Mouse (Mus musculus): ENCODE measurements around the gene Cd160. TPM values are rescaled to one million over a fixed set of nuclear protein-coding genes. Genes with fewer than 3 reads are reported as not detected.

The Cd160 gene
- polyA plus RNA-seq, 1 experiment from 2014 or later, result 0.08 TPM

DNA sequence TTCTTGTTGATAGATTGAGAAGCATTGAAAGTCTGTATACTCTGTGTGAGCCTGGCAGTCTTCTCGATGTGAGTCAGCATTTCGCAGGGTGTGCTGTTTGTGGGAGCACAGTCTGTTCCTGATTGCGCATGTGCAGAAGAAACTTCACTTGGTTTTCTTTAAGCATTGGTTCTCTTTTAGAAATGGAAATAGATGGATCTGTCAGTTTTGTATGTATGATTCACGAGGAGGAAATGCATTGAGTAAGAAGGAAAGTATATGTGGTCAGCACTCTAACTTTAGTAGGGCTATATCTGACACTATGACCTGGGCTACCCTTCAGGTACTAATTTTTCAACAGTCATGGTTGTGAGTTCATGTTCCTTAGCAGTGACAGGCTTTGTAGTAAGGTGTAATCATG lies 69.5 kb downstream of the Cd160 start:
- WGBS, result 98% methylated on average over 4 of the region's 4 CpGs
- ATAC-seq (ENCODE audit: low FRiP score, low TSS enrichment), result no peak
- H3K9me3 ChIP-seq (ENCODE audit: control insufficient read depth, low read length), result no peaks in the 10 kb centered on the region
- H3K4me3 ChIP-seq (ENCODE audit: low read length), result no peak overlapping the region
- peaks cover 5% of the 10 kb centered on the region; the same call in 1 of the 2 replicates for H3K36me3 ChIP-seq (ENCODE audit: control insufficient read depth, insufficient read depth, low read length)
- H3K4me1 ChIP-seq (ENCODE audit: control insufficient read depth, insufficient read depth, low read length), result no peaks in the 10 kb centered on the region
- H3K27ac ChIP-seq (ENCODE audit: low read depth, low read length), result no peak overlapping the region
- no peak overlapping the region for H3K4me2 ChIP-seq (replicated peaks; ENCODE audit: low read depth, low read length)
- H3K27me3 ChIP-seq (ENCODE audit: control insufficient read depth, insufficient read depth, low read length), result no peaks in the 10 kb centered on the region
- no peak overlapping the region for H3K9ac ChIP-seq (ENCODE audit: low read depth, low read length)

DNA sequence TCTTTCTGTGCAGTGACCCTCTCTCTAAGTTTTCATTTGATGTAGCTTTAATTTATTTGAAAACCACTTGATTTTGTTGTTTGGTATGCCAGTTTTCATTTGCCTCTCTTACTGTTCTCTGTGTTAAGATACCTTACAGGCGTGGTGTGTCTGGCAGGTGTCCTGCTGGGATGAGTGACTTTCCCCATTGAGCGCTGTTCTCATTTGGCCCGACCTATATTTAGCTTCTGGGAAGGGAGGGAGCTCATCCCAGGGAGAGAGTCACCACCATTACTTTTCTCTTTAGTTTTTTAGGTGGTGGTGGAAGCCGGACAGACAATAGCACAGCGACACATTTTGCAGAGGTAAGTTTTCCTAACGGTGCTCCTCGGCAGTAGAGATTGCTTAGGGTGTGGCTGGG lies 71.5 kb downstream of the Cd160 start:
- Histone ChIP-seq H3K4me1 (ENCODE audit: control insufficient read depth, insufficient read depth, low read length) (no peaks in the 10 kb centered on the region), H3K27me3 (ENCODE audit: control insufficient read depth, insufficient read depth, low read length) (no peaks in the 10 kb centered on the region), H3K9me3 (ENCODE audit: control insufficient read depth, low read length) (no peaks in the 10 kb centered on the region), H3K4me2 (replicated peaks; ENCODE audit: low read depth, low read length) (no peak overlapping the region), H3K9ac (ENCODE audit: low read depth, low read length) (no peak overlapping the region), H3K36me3 (ENCODE audit: control insufficient read depth, insufficient read depth, low read length) (peaks cover 5% of the 10 kb centered on the region; the same call in 1 of the 2 replicates), H3K27ac (ENCODE audit: low read depth, low read length) (no peak overlapping the region), H3K4me3 (ENCODE audit: low read length) (no peak overlapping the region)
- no peak for ATAC-seq (ENCODE audit: low FRiP score, low TSS enrichment)
- WGBS, result 84% methylated on average over 7 of the region's 7 CpGs

DNA sequence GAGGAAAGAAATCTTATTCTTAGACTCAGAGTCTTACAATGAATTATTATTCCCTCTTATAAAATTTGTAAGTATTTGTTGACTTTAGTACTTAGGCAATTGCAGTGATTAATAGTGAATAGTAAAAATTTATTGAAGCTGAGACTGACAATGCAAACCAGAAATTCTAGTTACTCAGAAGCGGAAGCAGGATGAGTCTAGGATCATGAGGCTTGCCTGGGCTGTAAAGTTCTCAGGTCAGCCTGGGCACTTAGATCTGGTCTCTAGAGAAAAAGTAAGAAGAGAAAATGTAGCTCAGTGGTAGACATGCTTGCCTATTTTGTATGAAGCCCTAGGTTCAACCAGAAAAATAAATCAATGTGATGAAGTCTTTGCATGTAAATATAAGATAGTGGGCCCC lies 73.2 kb downstream of the Cd160 start:
- no peak overlapping the region for H3K4me3 ChIP-seq (ENCODE audit: low read length)
- 80% methylated on average over 1 of the region's 1 CpGs for WGBS
- H3K9me3 ChIP-seq (ENCODE audit: control insufficient read depth, low read length), result no peaks in the 10 kb centered on the region
- no peaks in the 10 kb centered on the region for H3K27me3 ChIP-seq (ENCODE audit: control insufficient read depth, insufficient read depth, low read length)
- peaks cover 5% of the 10 kb centered on the region; the same call in 1 of the 2 replicates for H3K36me3 ChIP-seq (ENCODE audit: control insufficient read depth, insufficient read depth, low read length)
- no peak for ATAC-seq (ENCODE audit: low FRiP score, low TSS enrichment)
- no peak overlapping the region for H3K4me2 ChIP-seq (replicated peaks; ENCODE audit: low read depth, low read length)
- no peak overlapping the region for H3K27ac ChIP-seq (ENCODE audit: low read depth, low read length)
- no peaks in the 10 kb centered on the region for H3K4me1 ChIP-seq (ENCODE audit: control insufficient read depth, insufficient read depth, low read length)
- H3K9ac ChIP-seq (ENCODE audit: low read depth, low read length), result no peak overlapping the region

Other genes with a start within 250 kb of the Cd160 start
- gene Polr3gl, start 235.2 kb downstream of the Cd160 start, polyA plus RNA-seq (2014; fragmentation: Nextera tagmentation; extraction: Ambion mirVana), result 18.0 and 22.3 TPM in 2 replicates
- gene Ankrd34a, start 232.7 kb downstream of the Cd160 start, polyA plus RNA-seq (2014; fragmentation: Nextera tagmentation; extraction: Ambion mirVana), result 1.8 and 2.4 TPM in 2 replicates
- 5.8 and 7.0 TPM in 2 replicates for gene Lix1l, start 228.2 kb downstream of the Cd160 start, polyA plus RNA-seq (2014; fragmentation: Nextera tagmentation; extraction: Ambion mirVana)
- 167 and 236 TPM in 2 replicates for gene Rbm8a, start 199.4 kb downstream of the Cd160 start, polyA plus RNA-seq (2014; fragmentation: Nextera tagmentation; extraction: Ambion mirVana)
- 55.8 and 59.6 TPM in 2 replicates for gene Pex11b, start 194.0 kb downstream of the Cd160 start, polyA plus RNA-seq (2014; fragmentation: Nextera tagmentation; extraction: Ambion mirVana)
- not detected in 2 replicates for gene Gm42957, start 193.9 kb downstream of the Cd160 start, polyA plus RNA-seq (2014; fragmentation: Nextera tagmentation; extraction: Ambion mirVana)
- gene Itga10, start 183.8 kb downstream of the Cd160 start, polyA plus RNA-seq (2014; fragmentation: Nextera tagmentation; extraction: Ambion mirVana), result 0.73 and 1.1 TPM in 2 replicates
- gene Ankrd35, start 159.2 kb downstream of the Cd160 start, polyA plus RNA-seq (2014; fragmentation: Nextera tagmentation; extraction: Ambion mirVana), result 0.33 and 0.37 TPM in 2 replicates
- 36.5 and 55.7 TPM in 2 replicates for gene Pias3, start 133.0 kb downstream of the Cd160 start, polyA plus RNA-seq (2014; fragmentation: Nextera tagmentation; extraction: Ambion mirVana)
- 10.4 and 10.8 TPM in 2 replicates for gene Nudt17, start 120.8 kb downstream of the Cd160 start, polyA plus RNA-seq (2014; fragmentation: Nextera tagmentation; extraction: Ambion mirVana)
- gene Polr3c, start 101.7 kb downstream of the Cd160 start, polyA plus RNA-seq (2014; fragmentation: Nextera tagmentation; extraction: Ambion mirVana), result 30.3 and 38.5 TPM in 2 replicates
- gene Rnf115, start 101.7 kb downstream of the Cd160 start, polyA plus RNA-seq (2014; fragmentation: Nextera tagmentation; extraction: Ambion mirVana), result 49.6 and 72.1 TPM in 2 replicates
- 36.0 and 63.3 TPM in 2 replicates for gene Pdzk1, start 67 bp downstream of the Cd160 start, polyA plus RNA-seq (2014; fragmentation: Nextera tagmentation; extraction: Ambion mirVana)
- gene Gja5, start 75.3 kb upstream of the Cd160 start, polyA plus RNA-seq (2014; fragmentation: Nextera tagmentation; extraction: Ambion mirVana), result 5.6 TPM in 2 replicates
- 47.3 and 50.9 TPM in 2 replicates for gene Gpr89, start 76.0 kb upstream of the Cd160 start, polyA plus RNA-seq (2014; fragmentation: Nextera tagmentation; extraction: Ambion mirVana)
- 0.16 and 0.20 TPM in 2 replicates for gene Gja8, start 96.7 kb upstream of the Cd160 start, polyA plus RNA-seq (2014; fragmentation: Nextera tagmentation; extraction: Ambion mirVana)

Data from kidney, embryonic 14.5 days (tissue).